Mouse (Mus musculus): ENCODE measurements at regions not wholly inside any gene's neighbourhood (a gene's known extent, or its start where the extent isn't known, plus 50 kb on each side); places are given as distances from the start of the nearest gene placed in this dataset.
A peak's percentile ranks its signal among the peaks of the same experiment; 100 is the strongest.

- Histone ChIP-seq H3K4me3 (ENCODE audit: low read depth, low read length) (no peak overlapping the region), H3K4me1 (ENCODE audit: control insufficient read depth, insufficient read depth, low read length) (peaks cover 5% of the 10 kb centered on the region; the same call in 1 of the 2 replicates), H3K4me2 (replicated peaks; ENCODE audit: low read depth, low read length) (no peak overlapping the region), H3K9me3 (ENCODE audit: control insufficient read depth, low read depth, low read length) (no peaks in the 10 kb centered on the region), H3K27ac (ENCODE audit: low read length) (no peak overlapping the region), H3K36me3 (ENCODE audit: control insufficient read depth, insufficient read depth, low read length) (no peaks in the 10 kb centered on the region), H3K9ac (replicated peaks; ENCODE audit: low read depth, low read length) (no peak overlapping the region), H3K27me3 (ENCODE audit: control insufficient read depth, insufficient read depth, low read length) (no peaks in the 10 kb centered on the region)
- WGBS = 40% methylated on average over 8 of the region's 8 CpGs
- ATAC-seq (ENCODE audit: insufficient number of reproducible peaks, insufficient read depth, low FRiP score, low read depth) = no peak
These were observed 140.3 kb upstream of the Palmd start for GRCm38 (mm10) chr3:117108966-117109700.

GRCm38 (mm10) chr3:117107986-117108385 is 139.2 kb upstream of the Palmd start:
- WGBS = 60% methylated on average over 6 of the region's 6 CpGs
- Histone ChIP-seq H3K9ac (replicated peaks; ENCODE audit: low read depth, low read length) (no peak overlapping the region), H3K27me3 (ENCODE audit: control insufficient read depth, insufficient read depth, low read length) (no peaks in the 10 kb centered on the region), H3K9me3 (ENCODE audit: control insufficient read depth, low read depth, low read length) (no peaks in the 10 kb centered on the region), H3K4me1 (ENCODE audit: control insufficient read depth, insufficient read depth, low read length) (peaks cover 5% of the 10 kb centered on the region; the same call in 1 of the 2 replicates), H3K36me3 (ENCODE audit: control insufficient read depth, insufficient read depth, low read length) (no peaks in the 10 kb centered on the region), H3K4me3 (ENCODE audit: low read depth, low read length) (no peak overlapping the region), H3K4me2 (replicated peaks; ENCODE audit: low read depth, low read length) (no peak overlapping the region), H3K27ac (ENCODE audit: low read length) (no peak overlapping the region)
- ATAC-seq (ENCODE audit: insufficient number of reproducible peaks, insufficient read depth, low FRiP score, low read depth) = no peak

GRCm38 (mm10) chr3:117107378-117107777 is 138.6 kb upstream of the Palmd start:
- H3K4me2 ChIP-seq (replicated peaks; ENCODE audit: low read depth, low read length) = no peak overlapping the region
- H3K36me3 ChIP-seq (ENCODE audit: control insufficient read depth, insufficient read depth, low read length) = no peaks in the 10 kb centered on the region
- H3K27me3 ChIP-seq (ENCODE audit: control insufficient read depth, insufficient read depth, low read length) = no peaks in the 10 kb centered on the region
- H3K4me3 ChIP-seq (ENCODE audit: low read depth, low read length) = no peak overlapping the region
- H3K9me3 ChIP-seq (ENCODE audit: control insufficient read depth, low read depth, low read length) = no peaks in the 10 kb centered on the region
- WGBS = 80% methylated on average over 3 of the region's 3 CpGs
- H3K27ac ChIP-seq (ENCODE audit: low read length) = no peak overlapping the region
- ATAC-seq (ENCODE audit: insufficient number of reproducible peaks, insufficient read depth, low FRiP score, low read depth) = no peak
- H3K4me1 ChIP-seq (ENCODE audit: control insufficient read depth, insufficient read depth, low read length) = peaks cover 5% of the 10 kb centered on the region; the same call in 1 of the 2 replicates
- H3K9ac ChIP-seq (replicated peaks; ENCODE audit: low read depth, low read length) = no peak overlapping the region

GRCm38 (mm10) chr3:117087646-117088045 is 118.9 kb upstream of the Palmd start:
- Histone ChIP-seq H3K9me3 (ENCODE audit: control insufficient read depth, low read depth, low read length) (no peaks in the 10 kb centered on the region), H3K4me3 (ENCODE audit: low read depth, low read length) (no peak overlapping the region), H3K27me3 (ENCODE audit: control insufficient read depth, insufficient read depth, low read length) (no peaks in the 10 kb centered on the region), H3K4me2 (replicated peaks; ENCODE audit: low read depth, low read length) (no peak overlapping the region), H3K9ac (replicated peaks; ENCODE audit: low read depth, low read length) (no peak overlapping the region), H3K36me3 (ENCODE audit: control insufficient read depth, insufficient read depth, low read length) (no peaks in the 10 kb centered on the region), H3K4me1 (ENCODE audit: control insufficient read depth, insufficient read depth, low read length) (no peaks in the 10 kb centered on the region), H3K27ac (ENCODE audit: low read length) (no peak overlapping the region)
- ATAC-seq (ENCODE audit: insufficient number of reproducible peaks, insufficient read depth, low FRiP score, low read depth) = no peak
- 60% methylated on average over 2 of the region's 2 CpGs for WGBS

GRCm38 (mm10) chr3:117076734-117077133 is 107.9 kb upstream of the Palmd start:
- peak; percentile 46; the same call in 1 of the 2 replicates for ATAC-seq (ENCODE audit: insufficient number of reproducible peaks, insufficient read depth, low FRiP score, low read depth)
- Histone ChIP-seq H3K27ac (ENCODE audit: low read length) (no peak overlapping the region), H3K4me3 (ENCODE audit: low read depth, low read length) (no peak overlapping the region), H3K9me3 (ENCODE audit: control insufficient read depth, low read depth, low read length) (no peaks in the 10 kb centered on the region), H3K4me2 (replicated peaks; ENCODE audit: low read depth, low read length) (no peak overlapping the region), H3K36me3 (ENCODE audit: control insufficient read depth, insufficient read depth, low read length) (no peaks in the 10 kb centered on the region), H3K27me3 (ENCODE audit: control insufficient read depth, insufficient read depth, low read length) (no peaks in the 10 kb centered on the region), H3K9ac (replicated peaks; ENCODE audit: low read depth, low read length) (no peak overlapping the region), H3K4me1 (ENCODE audit: control insufficient read depth, insufficient read depth, low read length) (0 out of 2 replicates have a peak, but pooled peaks cover 2% of the 10 kb centered on the region)
- WGBS = 39% methylated on average over 2 of the region's 2 CpGs

GRCm38 (mm10) chr3:117073399-117073798 is 104.6 kb upstream of the Palmd start:
- 71% methylated on average over 4 of the region's 4 CpGs for WGBS
- H3K27ac ChIP-seq (ENCODE audit: low read length) = peak overlapping the region; percentile 29; the same call in 1 of the 2 replicates
- H3K27me3 ChIP-seq (ENCODE audit: control insufficient read depth, insufficient read depth, low read length) = no peaks in the 10 kb centered on the region
- H3K4me1 ChIP-seq (ENCODE audit: control insufficient read depth, insufficient read depth, low read length) = 0 out of 2 replicates have a peak, but pooled peaks cover 2% of the 10 kb centered on the region
- no peak for ATAC-seq (ENCODE audit: insufficient number of reproducible peaks, insufficient read depth, low FRiP score, low read depth)
- H3K36me3 ChIP-seq (ENCODE audit: control insufficient read depth, insufficient read depth, low read length) = no peaks in the 10 kb centered on the region
- no peak overlapping the region for H3K4me2 ChIP-seq (replicated peaks; ENCODE audit: low read depth, low read length)
- H3K4me3 ChIP-seq (ENCODE audit: low read depth, low read length) = no peak overlapping the region
- no peaks in the 10 kb centered on the region for H3K9me3 ChIP-seq (ENCODE audit: control insufficient read depth, low read depth, low read length)
- H3K9ac ChIP-seq (replicated peaks; ENCODE audit: low read depth, low read length) = no peak overlapping the region

GRCm38 (mm10) chr3:117072998-117073397 is 104.2 kb upstream of the Palmd start:
- H3K9ac ChIP-seq (replicated peaks; ENCODE audit: low read depth, low read length) = no peak overlapping the region
- no peak overlapping the region for H3K4me2 ChIP-seq (replicated peaks; ENCODE audit: low read depth, low read length)
- ATAC-seq (ENCODE audit: insufficient number of reproducible peaks, insufficient read depth, low FRiP score, low read depth) = no peak
- WGBS = 49% methylated on average over 3 of the region's 3 CpGs
- no peak overlapping the region for H3K4me3 ChIP-seq (ENCODE audit: low read depth, low read length)
- H3K4me1 ChIP-seq (ENCODE audit: control insufficient read depth, insufficient read depth, low read length) = 0 out of 2 replicates have a peak, but pooled peaks cover 2% of the 10 kb centered on the region
- H3K36me3 ChIP-seq (ENCODE audit: control insufficient read depth, insufficient read depth, low read length) = no peaks in the 10 kb centered on the region
- peak overlapping the region; percentile 29; the same call in 1 of the 2 replicates for H3K27ac ChIP-seq (ENCODE audit: low read length)
- H3K9me3 ChIP-seq (ENCODE audit: control insufficient read depth, low read depth, low read length) = no peaks in the 10 kb centered on the region
- no peaks in the 10 kb centered on the region for H3K27me3 ChIP-seq (ENCODE audit: control insufficient read depth, insufficient read depth, low read length)

GRCm38 (mm10) chr3:117071851-117072250 is 103.1 kb upstream of the Palmd start:
- Histone ChIP-seq H3K4me2 (replicated peaks; ENCODE audit: low read depth, low read length) (no peak overlapping the region), H3K27ac (ENCODE audit: low read length) (no peak overlapping the region), H3K27me3 (ENCODE audit: control insufficient read depth, insufficient read depth, low read length) (no peaks in the 10 kb centered on the region), H3K4me3 (ENCODE audit: low read depth, low read length) (no peak overlapping the region), H3K9me3 (ENCODE audit: control insufficient read depth, low read depth, low read length) (no peaks in the 10 kb centered on the region), H3K4me1 (ENCODE audit: control insufficient read depth, insufficient read depth, low read length) (0 out of 2 replicates have a peak, but pooled peaks cover 1% of the 10 kb centered on the region), H3K9ac (replicated peaks; ENCODE audit: low read depth, low read length) (no peak overlapping the region), H3K36me3 (ENCODE audit: control insufficient read depth, insufficient read depth, low read length) (no peaks in the 10 kb centered on the region)
- WGBS = 96% methylated on average over 5 of the region's 5 CpGs
- no peak for ATAC-seq (ENCODE audit: insufficient number of reproducible peaks, insufficient read depth, low FRiP score, low read depth)
